Mouse (Mus musculus) midbrain, embryonic 11.5 days (tissue): ENCODE data around the gene Lin7a. TPM values are rescaled to one million over a fixed set of nuclear protein-coding genes. Genes with fewer than 3 reads are reported as not detected.

Experiments
- ATAC-seq: fragments of 200-750 bp; cut with Nextera tagmentation; 2 replicates; pipeline ENCODE4 v1.8.0; 2017; ENCODE audit warnings: moderate TSS enrichment, moderate library complexity; ENCODE audit not compliant: low FRiP score
- DNase-seq: peaks from one replicate; pipeline ENCODE4 v3.0.0; 2015; ENCODE audit warnings: low spot score; ENCODE audit errors: missing footprints
- H3K27ac ChIP-seq: fragments of 300-500 bp; sonication (generic); 2 replicates; pipeline ENCODE4 v1.5.1; 2014; ENCODE audit warnings: low read depth, low read length
- H3K27me3 ChIP-seq: fragments of 300-500 bp; sonication (generic); 2 replicates; pipeline ENCODE4 v1.6.1; 2014; ENCODE audit warnings: mild to moderate bottlenecking, low read length, moderate library complexity, mixed read lengths; ENCODE audit not compliant: control insufficient read depth, insufficient read depth
- H3K36me3 ChIP-seq: fragments of 300-500 bp; sonication (generic); 2 replicates; pipeline ENCODE4 v1.6.1; 2014; ENCODE audit warnings: mild to moderate bottlenecking, low read length, moderate library complexity, mixed read lengths; ENCODE audit not compliant: control insufficient read depth, insufficient read depth
- H3K4me1 ChIP-seq: fragments of 300-500 bp; sonication (generic); 2 replicates; pipeline ENCODE4 v1.6.1; 2014; ENCODE audit warnings: low read length; ENCODE audit not compliant: control insufficient read depth, insufficient read depth
- H3K4me2 ChIP-seq: fragments of 300-500 bp; sonication (generic); 2 replicates; pipeline ENCODE4 v1.6.1; 2014; ENCODE audit warnings: mild to moderate bottlenecking, moderate library complexity
- H3K4me3 ChIP-seq: fragments of 300-500 bp; sonication (generic); 2 replicates; pipeline ENCODE4 v1.5.1; 2014; ENCODE audit warnings: low read depth, low read length
- H3K9ac ChIP-seq: fragments of 300-500 bp; sonication (generic); 2 replicates; pipeline ENCODE4 v1.6.1; 2014; ENCODE audit warnings: low read length
- H3K9me3 ChIP-seq: fragments of 300-500 bp; sonication (generic); 2 replicates; pipeline ENCODE4 v1.6.1; 2016; ENCODE audit warnings: low read length; ENCODE audit not compliant: control insufficient read depth
- WGBS: fragments of 180-500 bp; shearing (Covaris S2); extraction: QIAGEN DNeasy Blood & Tissue Kit; methylation state at CpG from one replicate; pipeline ENCODE4 v1.1.7; 2014; 5-methylcytosine and 5-hydroxymethylcytosine counted together
- polyA plus RNA-seq: library from polyadenylated mRNA; unstranded; fragments of >200 nt; fragmentation: Nextera tagmentation; extraction: Ambion mirVana; gene quantifications from 2 replicates; pipeline ENCODE4 v1.2.1, GENCODE M21; 2014

Lin7a gene
- polyA plus RNA-seq, 1 experiment from 2014 or later, result 9.0 TPM

GRCm38 (mm10) chr10:107247001-107247670 is 24.4 kb upstream of the Lin7a start:
- Histone ChIP-seq H3K27me3 (no peaks in the 10 kb centered on the region), H3K4me2 (no peak overlapping the region), H3K4me1 (no peaks in the 10 kb centered on the region), H3K36me3 (no peaks in the 10 kb centered on the region), H3K9ac (no peak overlapping the region), H3K9me3 (no peaks in the 10 kb centered on the region), H3K4me3 (no peak overlapping the region), H3K27ac (no peak overlapping the region)
- no peak for DNase-seq
- ATAC-seq, result no peak
- 83% methylated on average over 6 of the region's 6 CpGs for WGBS

GRCm38 (mm10) chr10:107248481-107248880 is 23.0 kb upstream of the Lin7a start:
- 90% methylated on average over 8 of the region's 8 CpGs for WGBS
- H3K27ac ChIP-seq, result no peak overlapping the region
- H3K4me3 ChIP-seq, result no peak overlapping the region
- no peaks in the 10 kb centered on the region for H3K9me3 ChIP-seq
- H3K4me2 ChIP-seq, result no peak overlapping the region
- no peak for ATAC-seq
- no peaks in the 10 kb centered on the region for H3K27me3 ChIP-seq
- H3K36me3 ChIP-seq, result no peaks in the 10 kb centered on the region
- no peaks in the 10 kb centered on the region for H3K4me1 ChIP-seq
- no peak overlapping the region for H3K9ac ChIP-seq
- DNase-seq, result no peak

GRCm38 (mm10) chr10:107249056-107249455 is 22.4 kb upstream of the Lin7a start:
- no peaks in the 10 kb centered on the region for H3K36me3 ChIP-seq
- H3K9me3 ChIP-seq, result no peaks in the 10 kb centered on the region
- DNase-seq (no peak), ATAC-seq (no peak)
- H3K4me3 ChIP-seq, result no peak overlapping the region
- WGBS, result 89% methylated on average over 7 of the region's 7 CpGs
- no peaks in the 10 kb centered on the region for H3K4me1 ChIP-seq
- H3K9ac ChIP-seq, result no peak overlapping the region
- H3K27me3 ChIP-seq, result no peaks in the 10 kb centered on the region
- no peak overlapping the region for H3K4me2 ChIP-seq
- H3K27ac ChIP-seq, result no peak overlapping the region

GRCm38 (mm10) chr10:107249606-107250186 is 21.8 kb upstream of the Lin7a start:
- ATAC-seq (no peak), DNase-seq (no peak)
- Histone ChIP-seq H3K4me3 (no peak overlapping the region), H3K27ac (no peak overlapping the region), H3K36me3 (no peaks in the 10 kb centered on the region), H3K4me1 (no peaks in the 10 kb centered on the region), H3K27me3 (no peaks in the 10 kb centered on the region), H3K9ac (no peak overlapping the region), H3K9me3 (no peaks in the 10 kb centered on the region), H3K4me2 (no peak overlapping the region)
- 85% methylated on average over 5 of the region's 5 CpGs for WGBS

GRCm38 (mm10) chr10:107250346-107251210 is 20.9 kb upstream of the Lin7a start:
- no peaks in the 10 kb centered on the region for H3K36me3 ChIP-seq
- H3K9me3 ChIP-seq, result no peaks in the 10 kb centered on the region
- no peak overlapping the region for H3K4me2 ChIP-seq
- DNase-seq, result no peak
- H3K27ac ChIP-seq, result no peak overlapping the region
- no peaks in the 10 kb centered on the region for H3K4me1 ChIP-seq
- H3K27me3 ChIP-seq, result no peaks in the 10 kb centered on the region
- H3K4me3 ChIP-seq, result no peak overlapping the region
- H3K9ac ChIP-seq, result no peak overlapping the region
- WGBS, result 83% methylated on average over 7 of the region's 7 CpGs
- no peak for ATAC-seq

GRCm38 (mm10) chr10:107251271-107251670 is 20.2 kb upstream of the Lin7a start:
- Histone ChIP-seq H3K4me2 (no peak overlapping the region), H3K9ac (no peak overlapping the region), H3K4me3 (no peak overlapping the region), H3K9me3 (no peaks in the 10 kb centered on the region), H3K36me3 (no peaks in the 10 kb centered on the region), H3K27me3 (no peaks in the 10 kb centered on the region), H3K4me1 (no peaks in the 10 kb centered on the region), H3K27ac (no peak overlapping the region)
- no peak for DNase-seq
- ATAC-seq, result no peak
- WGBS, result 85% methylated on average over 2 of the region's 2 CpGs

- Histone ChIP-seq H3K4me2 (no peak overlapping the region), H3K9ac (no peak overlapping the region), H3K4me1 (no peaks in the 10 kb centered on the region), H3K27ac (no peak overlapping the region), H3K36me3 (no peaks in the 10 kb centered on the region), H3K4me3 (no peak overlapping the region), H3K27me3 (no peaks in the 10 kb centered on the region), H3K9me3 (no peaks in the 10 kb centered on the region)
- DNase-seq (no peak), ATAC-seq (no peak)
- 90% methylated on average over 2 of the region's 2 CpGs for WGBS
These were observed 19.5 kb upstream of the Lin7a start for GRCm38 (mm10) chr10:107251801-107252502.

- Histone ChIP-seq H3K4me1 (no peaks in the 10 kb centered on the region), H3K4me3 (no peak overlapping the region), H3K9ac (no peak overlapping the region), H3K4me2 (no peak overlapping the region), H3K27ac (no peak overlapping the region), H3K27me3 (no peaks in the 10 kb centered on the region), H3K36me3 (no peaks in the 10 kb centered on the region), H3K9me3 (no peaks in the 10 kb centered on the region)
- no peak for ATAC-seq
- DNase-seq, result no peak
- 78% methylated on average over 3 of the region's 3 CpGs for WGBS
These were observed 19.0 kb upstream of the Lin7a start for GRCm38 (mm10) chr10:107252503-107252815.
